Mouse (Mus musculus) ES-E14 (cell line): ENCODE measurements at regions not wholly inside any gene's neighbourhood (a gene's known extent, or its start where the extent isn't known, plus 50 kb on each side); places are given as distances from the start of the nearest gene placed in this dataset.

Source experiments
- CHD2 ChIP-seq: IDR thresholded peaks from 2 replicates; pipeline ENCODE4 v1.6.1; 2014; ENCODE audit warnings: mild to moderate bottlenecking, low read depth, low read length, inconsistent platforms
- MAFK ChIP-seq: IDR thresholded peaks from 2 replicates; pipeline ENCODE4 v1.6.1; 2014; ENCODE audit warnings: mild to moderate bottlenecking, low read depth, low read length, inconsistent platforms; ENCODE audit not compliant: insufficient read depth
- ZC3H11A ChIP-seq: IDR thresholded peaks from 2 replicates; pipeline ENCODE4 v1.6.1; 2012; ENCODE audit warnings: low read depth, mild to moderate bottlenecking, inconsistent platforms, low read length, borderline replicate concordance
- ZNF384 ChIP-seq: IDR thresholded peaks from 2 replicates; pipeline ENCODE4 v1.6.1; 2012; ENCODE audit warnings: low read depth, low read length, inconsistent platforms

GRCm38 (mm10) chr13:44650052-44650451 is 79.2 kb upstream of the Jarid2 start:
- TF ChIP-seq MAFK (no peak), CHD2 (no peak), ZC3H11A (no peak), ZNF384 (no peak)
